Mouse (Mus musculus): Measurements from ENCODE around the gene Rnf215.

- TF ChIP-seq CTCF (IDR thresholded peaks at IDR 0.05; ENCODE audit: low read depth) (no peak), EP300 (optimal IDR thresholded peaks at IDR 0.05) (no peak)
Observed at GRCm38 (mm10) chr11:4177716-4178115, 42.7 kb downstream of the Rnf215 start.

Measured in stomach, postnatal 0 days (tissue).